ENCODE assay signal across 22 mouse cellular contexts in the genomic region with DNA sequence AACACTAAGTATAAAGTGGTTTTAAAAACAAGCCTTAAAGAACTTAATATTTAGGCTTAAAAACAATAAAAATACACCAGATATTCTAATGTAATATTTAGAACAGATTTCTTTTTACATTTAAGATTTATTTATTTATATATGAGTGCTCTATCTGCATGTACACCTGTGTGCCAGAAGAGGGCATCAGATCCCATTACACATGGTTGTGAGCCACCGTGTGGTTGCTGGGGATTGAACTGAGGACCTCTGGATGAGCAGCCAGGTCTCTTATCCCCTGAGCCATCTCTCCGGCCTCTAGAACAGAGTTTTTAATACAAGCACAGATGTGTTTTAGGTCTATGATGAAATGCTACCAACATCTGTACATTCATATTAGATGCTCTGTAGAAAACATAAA. TPM values are rescaled to one million over a fixed set of nuclear protein-coding genes. Genes with fewer than 3 reads are reported as not detected.
DNase-seq lines count a peak whose midpoint lies in the region; ATAC-seq and TF ChIP-seq lines count a peak whose summit lies in the region.
"Had no signal": no experiment of that assay in that cellular context is flagged by ENCODE, and none has a peak within 500 bp of the region (broad histone marks: within the 10 kb centered on the region; RNA-seq: fewer than 3 reads in every experiment).

No protein-coding gene starts in this region.

- 88% methylated on average over 2 of the region's 2 CpGs for WGBS in hindbrain, postnatal 0 days
- WGBS in hindbrain, embryonic 10.5 days: 94% methylated on average over 2 of the region's 2 CpGs
- WGBS in lung, embryonic 14.5 days: 95% methylated on average over 2 of the region's 2 CpGs

- H3K27ac ChIP-seq in hindbrain, postnatal 0 days: no peak overlapping the region
- H3K27ac ChIP-seq in hindbrain, embryonic 10.5 days: no peak overlapping the region
- H3K27ac ChIP-seq in lung, embryonic 14.5 days (ENCODE audit: low read depth): no peak overlapping the region
- H3K27ac ChIP-seq: forebrain, embryonic 10.5 days; limb, embryonic 15.5 days; neural tube, embryonic 12.5 days had no signal

- no peak overlapping the region for H3K4me2 ChIP-seq in hindbrain, postnatal 0 days (ENCODE audit: low read depth, low read length)
- no peak overlapping the region for H3K4me2 ChIP-seq in lung, embryonic 14.5 days
- H3K4me2 ChIP-seq: limb, embryonic 15.5 days; neural tube, embryonic 12.5 days had no signal

- no peak for DNase-seq in hindbrain, postnatal 0 days (ENCODE audit: low spot score)
- no peak for DNase-seq in hindbrain, embryonic 10.5 days (ENCODE audit: low spot score)
- no peak for DNase-seq in lung, embryonic 14.5 days
- no peak for DNase-seq in lung, postnatal 14 days
- peak; percentile 51 for DNase-seq in ES-CJ7 (ENCODE audit: low read depth, low spot score)
- DNase-seq in splenic B cell, adult 2 months (ENCODE audit: low read depth, low spot score): peak; percentile 17
- DNase-seq in cerebellum, adult 9-10 months: no peak
- DNase-seq in urinary bladder, adult 18-20 months (ENCODE audit: low spot score in 2 of 2): no peak
- DNase-seq: adrenal gland, postnatal 14 days; cerebellum, adult 11 months; cerebellum, postnatal 36 days; gastrocnemius, postnatal 14 days; layer of hippocampus, postnatal 36 days; liver, postnatal 0 days; lung, postnatal 4 days; right cerebral cortex, postnatal 4 days; thymus, postnatal 14 days had no signal

- no peak for ATAC-seq in hindbrain, postnatal 0 days
- ATAC-seq in lung, embryonic 14.5 days (ENCODE audit: insufficient read depth): no peak
- ATAC-seq: activated CD4-positive, CD25-positive, alpha-beta regulatory T cell, adult 4 months; inflammation-experienced regulatory T-cells, adult 6 months; liver, postnatal 0 days had no signal

- H3K36me3 ChIP-seq in hindbrain, postnatal 0 days (ENCODE audit: insufficient read depth, low read length): peaks cover 52% of the 10 kb centered on the region
- peaks cover 84% of the 10 kb centered on the region for H3K36me3 ChIP-seq in hindbrain, embryonic 10.5 days
- H3K36me3 ChIP-seq in lung, embryonic 14.5 days (ENCODE audit: insufficient read depth): peaks cover 72% of the 10 kb centered on the region
- peaks cover 15% of the 10 kb centered on the region for H3K36me3 ChIP-seq in splenic B cell, adult 2 months (ENCODE audit: control insufficient read depth, insufficient read depth, low read length, poor library complexity, severe bottlenecking)

- peak; percentile 27; the same call in 1 of the 2 replicates for TF ChIP-seq CTCF in hindbrain, postnatal 0 days (IDR thresholded peaks at IDR 0.05; ENCODE audit: low read depth)
- TF ChIP-seq CTCF in lung, embryonic 14.5 days (IDR thresholded peaks at IDR 0.05; ENCODE audit: low read depth): peak; percentile 30; the same call in 1 of the 2 replicates

- no peaks in the 10 kb centered on the region for H3K4me1 ChIP-seq in hindbrain, postnatal 0 days (ENCODE audit: insufficient read depth, low read length)
- H3K4me1 ChIP-seq in hindbrain, embryonic 10.5 days (replicated peaks): no peaks in the 10 kb centered on the region
- H3K4me1 ChIP-seq in lung, embryonic 14.5 days (ENCODE audit: insufficient read depth): no peaks in the 10 kb centered on the region
- H3K4me1 ChIP-seq: forebrain, embryonic 10.5 days; limb, embryonic 15.5 days; neural tube, embryonic 12.5 days had no signal

- no peak overlapping the region for H3K9ac ChIP-seq in hindbrain, postnatal 0 days (replicated peaks; ENCODE audit: low read length)
- H3K9ac ChIP-seq in lung, embryonic 14.5 days: no peak overlapping the region
- H3K9ac ChIP-seq: limb, embryonic 15.5 days; liver, postnatal 0 days; neural tube, embryonic 12.5 days had no signal

- no peaks in the 10 kb centered on the region for H3K9me3 ChIP-seq in hindbrain, postnatal 0 days (ENCODE audit: low read length)
- no peaks in the 10 kb centered on the region for H3K9me3 ChIP-seq in hindbrain, embryonic 10.5 days
- H3K9me3 ChIP-seq in lung, embryonic 14.5 days (ENCODE audit: low read depth, low read length): no peaks in the 10 kb centered on the region
- H3K9me3 ChIP-seq: forebrain, embryonic 10.5 days; limb, embryonic 15.5 days; neural tube, embryonic 12.5 days had no signal

- H3K27me3 ChIP-seq in hindbrain, postnatal 0 days (ENCODE audit: insufficient read depth, low read length): no peaks in the 10 kb centered on the region
- no peaks in the 10 kb centered on the region for H3K27me3 ChIP-seq in hindbrain, embryonic 10.5 days (ENCODE audit: insufficient read depth, poor library complexity, severe bottlenecking)
- H3K27me3 ChIP-seq in lung, embryonic 14.5 days (ENCODE audit: insufficient read depth, low read length): no peaks in the 10 kb centered on the region
- no peaks in the 10 kb centered on the region for H3K27me3 ChIP-seq in splenic B cell, adult 2 months (ENCODE audit: control insufficient read depth, insufficient read depth, low read length, poor library complexity, severe bottlenecking)
- H3K27me3 ChIP-seq: limb, embryonic 15.5 days; neural tube, embryonic 12.5 days had no signal

- H3K4me3 ChIP-seq in hindbrain, postnatal 0 days (ENCODE audit: low read length): no peak overlapping the region
- H3K4me3 ChIP-seq in hindbrain, embryonic 10.5 days: no peak overlapping the region
- no peak overlapping the region for H3K4me3 ChIP-seq in lung, embryonic 14.5 days (ENCODE audit: low read depth, low read length)
- H3K4me3 ChIP-seq: forebrain, embryonic 10.5 days; limb, embryonic 15.5 days; neural tube, embryonic 12.5 days had no signal

RNA-seq across cellular contexts. Expression of a gene that starts 36.6 kb away (rescaled TPM):
- 165 and 183 TPM in 2 replicates for total RNA-seq in hindbrain, postnatal 0 days (2014; rRNA removed)
- 161 TPM in 2 replicates for polyA plus RNA-seq in hindbrain, postnatal 0 days (2015; fragmentation: Nextera tagmentation; extraction: Ambion mirVana)
- 43.3 and 47.6 TPM in 2 replicates for polyA plus RNA-seq in hindbrain, embryonic 10.5 days (2016; fragmentation: Nextera tagmentation; extraction: Ambion mirVana)
- polyA plus RNA-seq in lung, embryonic 14.5 days (2014; fragmentation: Nextera tagmentation; extraction: Ambion mirVana): 56.4 and 59.6 TPM in 2 replicates

RNA-seq across cellular contexts. Expression of a gene that starts 36.7 kb away (rescaled TPM):
- total RNA-seq in hindbrain, postnatal 0 days (2014; rRNA removed): 10.0 and 10.1 TPM in 2 replicates
- 56.3 and 56.6 TPM in 2 replicates for polyA plus RNA-seq in hindbrain, postnatal 0 days (2015; fragmentation: Nextera tagmentation; extraction: Ambion mirVana)
- 78.0 and 123 TPM in 2 replicates for polyA plus RNA-seq in hindbrain, embryonic 10.5 days (2016; fragmentation: Nextera tagmentation; extraction: Ambion mirVana)
- polyA plus RNA-seq in lung, embryonic 14.5 days (2014; fragmentation: Nextera tagmentation; extraction: Ambion mirVana): 79.0 and 82.6 TPM in 2 replicates

RNA-seq across cellular contexts. Expression of a gene that starts 39.8 kb away (rescaled TPM):
- total RNA-seq in hindbrain, postnatal 0 days (2014; rRNA removed): 0.63 and 1.0 TPM in 2 replicates
- polyA plus RNA-seq in hindbrain, postnatal 0 days (2015; fragmentation: Nextera tagmentation; extraction: Ambion mirVana): 2.3 and 2.6 TPM in 2 replicates
- 2.5 and 3.0 TPM in 2 replicates for polyA plus RNA-seq in hindbrain, embryonic 10.5 days (2016; fragmentation: Nextera tagmentation; extraction: Ambion mirVana)
- 5.6 and 6.6 TPM in 2 replicates for polyA plus RNA-seq in lung, embryonic 14.5 days (2014; fragmentation: Nextera tagmentation; extraction: Ambion mirVana)

Comparison
In these comparisons a context has a peak if more than half of its experiments do, and no peak if none do; other contexts are left out.
1. DNase-seq: peak in ES-CJ7 (single experiment) and splenic B cell, adult 2 months (single experiment); none in hindbrain, postnatal 0 days (single experiment), hindbrain, embryonic 10.5 days (single experiment), lung, embryonic 14.5 days (single experiment), lung, postnatal 14 days (single experiment), cerebellum, adult 9-10 months (single experiment) and urinary bladder, adult 18-20 months (0 of 2).